Mouse (Mus musculus) mouse embryonic stem cell (cell line): ENCODE data around the gene Gal3st2c.
"Not testable (repeated sequence)": the region's sequence is repeated elsewhere in the genome, so short reads cannot be mapped to it uniquely, and the experiment has no call there.

Experiments used
- in situ Hi-C, 2 experiments: fragments of 300-500 bp; cut with MboI; formaldehyde crosslinking; loops; 1 replicate in 1 of 2; 3 replicates in 1 of 2; pipeline ENCODE4 v1.14.3; 2019 to 2020; ENCODE audit warnings: low sequenced_read_pairs in 2 of 2, low pct_unique_long_range_greater_than_20kb in 1 of 2, mixed read lengths in 1 of 2; ENCODE audit not compliant: unreplicated experiment in 1 of 2

Gal3st2c gene

GRCm38 (mm10) chr1:94034984-94035743 lies 44.9 kb downstream of the Gal3st2c start:
- in situ Hi-C loops: no loop called here

- in situ Hi-C loops: no loop called here
These were observed 50.1 kb downstream of the Gal3st2c start for GRCm38 (mm10) chr1:94040391-94040790.

GRCm38 (mm10) chr1:94045559-94045958 lies 55.2 kb downstream of the Gal3st2c start:
- in situ Hi-C loops: no loop called here

- in situ Hi-C loops: no loop called here
These were observed 56.2 kb downstream of the Gal3st2c start for GRCm38 (mm10) chr1:94046544-94046943.

- in situ Hi-C loops: no loop called here
These were observed 60.8 kb downstream of the Gal3st2c start for GRCm38 (mm10) chr1:94051104-94051503.

GRCm38 (mm10) chr1:94052373-94052772 lies 62.1 kb downstream of the Gal3st2c start, which contains the start of gene Pdcd1:
Gene Pdcd1, minus strand, starts transcription at chr1:94052553.
- in situ Hi-C loops: no loop called here

- in situ Hi-C loops: no loop called here
These were observed 63.4 kb downstream of the Gal3st2c start for GRCm38 (mm10) chr1:94053530-94054216.

GRCm38 (mm10) chr1:94054481-94054880 lies 64.2 kb downstream of the Gal3st2c start:
- in situ Hi-C loops: no loop called here

- in situ Hi-C loops: no loop called here
These were observed 65.7 kb downstream of the Gal3st2c start for GRCm38 (mm10) chr1:94055966-94056365.

GRCm38 (mm10) chr1:94057401-94057800 lies 67.1 kb downstream of the Gal3st2c start:
- in situ Hi-C loops: no loop called here

- in situ Hi-C loops: not testable (repeated sequence)
These were observed 68.0 kb downstream of the Gal3st2c start for GRCm38 (mm10) chr1:94058281-94058680.
